Mouse (Mus musculus): ENCODE data around the gene Magi1. TPM values are rescaled to one million over a fixed set of nuclear protein-coding genes. Genes with fewer than 3 reads are reported as not detected.
"Not testable (repeated sequence)": the region's sequence is repeated elsewhere in the genome, so short reads cannot be mapped to it uniquely, and the experiment has no call there.

Gene Magi1
- total and polyA plus RNA-seq, 2 experiments from 2014 or later, result 23.0 to 36.9 TPM

- Histone ChIP-seq H3K4me1 (ENCODE audit: insufficient read depth, low read length) (no peaks in the 10 kb centered on the region), H3K9ac (replicated peaks; ENCODE audit: low read length) (no peak overlapping the region), H3K36me3 (ENCODE audit: insufficient read depth, low read length) (no peaks in the 10 kb centered on the region), H3K27ac (no peak overlapping the region), H3K4me2 (ENCODE audit: low read depth, low read length) (no peak overlapping the region), H3K9me3 (ENCODE audit: low read length) (no peaks in the 10 kb centered on the region), H3K4me3 (ENCODE audit: low read length) (no peak overlapping the region), H3K27me3 (ENCODE audit: insufficient read depth, low read length) (no peaks in the 10 kb centered on the region)
- 81% methylated on average over 2 of the region's 2 CpGs for WGBS
- no peak for TF ChIP-seq CTCF (IDR thresholded peaks at IDR 0.05; ENCODE audit: low read depth)
- DNase-seq (ENCODE audit: low spot score) (no peak), ATAC-seq (no peak)
Measured at GRCm38 (mm10) chr6:94013761-94014160, 270.0 kb downstream of the Magi1 start.

- no peak for DNase-seq (ENCODE audit: low spot score)
- Histone ChIP-seq H3K9me3 (ENCODE audit: low read length) (no peaks in the 10 kb centered on the region), H3K27ac (no peak overlapping the region), H3K36me3 (ENCODE audit: insufficient read depth, low read length) (no peaks in the 10 kb centered on the region), H3K4me3 (ENCODE audit: low read length) (no peak overlapping the region), H3K4me1 (ENCODE audit: insufficient read depth, low read length) (no peaks in the 10 kb centered on the region), H3K27me3 (ENCODE audit: insufficient read depth, low read length) (no peaks in the 10 kb centered on the region), H3K9ac (replicated peaks; ENCODE audit: low read length) (no peak overlapping the region), H3K4me2 (ENCODE audit: low read depth, low read length) (no peak overlapping the region)
- TF ChIP-seq CTCF (IDR thresholded peaks at IDR 0.05; ENCODE audit: low read depth), result no peak
- no peak for ATAC-seq
- WGBS, result 54% methylated on average over 5 of the region's 5 CpGs
Measured at GRCm38 (mm10) chr6:94011947-94012346, 271.8 kb downstream of the Magi1 start.

GRCm38 (mm10) chr6:94011521-94011920 is 272.2 kb downstream of the Magi1 start:
- Histone ChIP-seq H3K27ac (no peak overlapping the region), H3K9me3 (ENCODE audit: low read length) (no peaks in the 10 kb centered on the region), H3K4me1 (ENCODE audit: insufficient read depth, low read length) (no peaks in the 10 kb centered on the region), H3K4me2 (ENCODE audit: low read depth, low read length) (no peak overlapping the region), H3K36me3 (ENCODE audit: insufficient read depth, low read length) (no peaks in the 10 kb centered on the region), H3K9ac (replicated peaks; ENCODE audit: low read length) (no peak overlapping the region), H3K27me3 (ENCODE audit: insufficient read depth, low read length) (no peaks in the 10 kb centered on the region), H3K4me3 (ENCODE audit: low read length) (no peak overlapping the region)
- DNase-seq (ENCODE audit: low spot score), result no peak
- no peak for TF ChIP-seq CTCF (IDR thresholded peaks at IDR 0.05; ENCODE audit: low read depth)
- ATAC-seq, result no peak
- 46% methylated on average over 6 of the region's 6 CpGs for WGBS

GRCm38 (mm10) chr6:94008577-94008976 is 275.1 kb downstream of the Magi1 start:
- WGBS, result 56% methylated on average over 4 of the region's 4 CpGs
- ATAC-seq, result no peak
- Histone ChIP-seq H3K9me3 (ENCODE audit: low read length) (no peaks in the 10 kb centered on the region), H3K4me2 (ENCODE audit: low read depth, low read length) (no peak overlapping the region), H3K27ac (no peak overlapping the region), H3K9ac (replicated peaks; ENCODE audit: low read length) (no peak overlapping the region), H3K4me1 (ENCODE audit: insufficient read depth, low read length) (no peaks in the 10 kb centered on the region), H3K36me3 (ENCODE audit: insufficient read depth, low read length) (no peaks in the 10 kb centered on the region), H3K27me3 (ENCODE audit: insufficient read depth, low read length) (no peaks in the 10 kb centered on the region), H3K4me3 (ENCODE audit: low read length) (no peak overlapping the region)
- no peak for DNase-seq (ENCODE audit: low spot score)
- no peak for TF ChIP-seq CTCF (IDR thresholded peaks at IDR 0.05; ENCODE audit: low read depth)

GRCm38 (mm10) chr6:94003586-94003985 is 280.1 kb downstream of the Magi1 start:
- not testable (repeated sequence) for H3K9me3 ChIP-seq (ENCODE audit: low read length); H3K27ac ChIP-seq; H3K27me3 ChIP-seq (ENCODE audit: insufficient read depth, low read length); H3K36me3 ChIP-seq (ENCODE audit: insufficient read depth, low read length); H3K9ac ChIP-seq (replicated peaks; ENCODE audit: low read length); DNase-seq (ENCODE audit: low spot score); H3K4me3 ChIP-seq (ENCODE audit: low read length); H3K4me1 ChIP-seq (ENCODE audit: insufficient read depth, low read length); ATAC-seq; H3K4me2 ChIP-seq (ENCODE audit: low read depth, low read length)
- WGBS, result 53% methylated on average over 2 of the region's 2 CpGs

GRCm38 (mm10) chr6:93996841-93997485 is 286.8 kb downstream of the Magi1 start:
- Histone ChIP-seq H3K4me1 (ENCODE audit: insufficient read depth, low read length) (no peaks in the 10 kb centered on the region), H3K4me3 (ENCODE audit: low read length) (no peak overlapping the region)

GRCm38 (mm10) chr6:93987561-93987960 is 296.2 kb downstream of the Magi1 start:
- Histone ChIP-seq H3K4me3 (ENCODE audit: low read length) (no peak overlapping the region), H3K4me2 (ENCODE audit: low read depth, low read length) (no peak overlapping the region), H3K9ac (replicated peaks; ENCODE audit: low read length) (no peak overlapping the region), H3K4me1 (ENCODE audit: insufficient read depth, low read length) (no peaks in the 10 kb centered on the region), H3K27me3 (ENCODE audit: insufficient read depth, low read length) (no peaks in the 10 kb centered on the region), H3K27ac (no peak overlapping the region), H3K9me3 (ENCODE audit: low read length) (no peaks in the 10 kb centered on the region), H3K36me3 (ENCODE audit: insufficient read depth, low read length) (no peaks in the 10 kb centered on the region)
- WGBS, result 40% methylated on average over 3 of the region's 3 CpGs
- no peak for DNase-seq (ENCODE audit: low spot score)
- ATAC-seq, result no peak
- no peak for TF ChIP-seq CTCF (IDR thresholded peaks at IDR 0.05; ENCODE audit: low read depth)

More at GRCm38 (mm10) chr6:93996841-93997485, 286.8 kb downstream of the Magi1 start:
- 92% methylated on average over 8 of the region's 8 CpGs for WGBS
- H3K9ac ChIP-seq (replicated peaks; ENCODE audit: low read length), result no peak overlapping the region
- ATAC-seq (no peak), DNase-seq (ENCODE audit: low spot score) (no peak)
- no peak overlapping the region for H3K27ac ChIP-seq
- no peak overlapping the region for H3K4me2 ChIP-seq (ENCODE audit: low read depth, low read length)
- no peaks in the 10 kb centered on the region for H3K27me3 ChIP-seq (ENCODE audit: insufficient read depth, low read length)
- H3K36me3 ChIP-seq (ENCODE audit: insufficient read depth, low read length), result no peaks in the 10 kb centered on the region
- TF ChIP-seq CTCF (IDR thresholded peaks at IDR 0.05; ENCODE audit: low read depth), result no peak
- no peaks in the 10 kb centered on the region for H3K9me3 ChIP-seq (ENCODE audit: low read length)

Data from hindbrain, postnatal 0 days (tissue).